Mouse (Mus musculus) layer of hippocampus, adult 18-20 months (tissue): ENCODE data around the gene Eps8. TPM values are rescaled to one million over a fixed set of nuclear protein-coding genes. Genes with fewer than 3 reads are reported as not detected.
A peak's percentile ranks its signal among the peaks of the same experiment; 100 is the strongest.

Experiments used
- DNase-seq, 2 experiments: peaks; one replicate each; pipeline ENCODE4 v3.0.0; 2022; ENCODE audit warnings: low spot score in 2 of 2
- total RNA-seq, 2 experiments: library from RNA; stranded (reverse); gene quantifications; 2 replicates each; pipeline ENCODE4 v1.2.3; 2021

Eps8 gene
- total RNA-seq, 2 experiments from 2014 or later, result 38.8 to 42.1 TPM

- no peak for DNase-seq
Measured at GRCm38 (mm10) chr6:137532758-137533157, 121.9 kb downstream of the Eps8 start.

GRCm38 (mm10) chr6:137525769-137526168 is 128.9 kb downstream of the Eps8 start:
- DNase-seq, result no peak

- DNase-seq, result no peak
Measured at GRCm38 (mm10) chr6:137520343-137520704, 134.4 kb downstream of the Eps8 start.

GRCm38 (mm10) chr6:137519529-137520342 is 134.9 kb downstream of the Eps8 start:
- DNase-seq, result peak; percentile 15 to 42

GRCm38 (mm10) chr6:137514872-137515271 is 139.8 kb downstream of the Eps8 start:
- no peak for DNase-seq

GRCm38 (mm10) chr6:137512753-137513152 is 141.9 kb downstream of the Eps8 start:
- DNase-seq, result no peak

GRCm38 (mm10) chr6:137509341-137510045 is 145.2 kb downstream of the Eps8 start:
- no peak for DNase-seq

GRCm38 (mm10) chr6:137508936-137509335 is 145.7 kb downstream of the Eps8 start:
- DNase-seq, result no peak

- DNase-seq, result no peak
Measured at GRCm38 (mm10) chr6:137506563-137506962, 148.1 kb downstream of the Eps8 start.

- DNase-seq, result no peak
Measured at GRCm38 (mm10) chr6:137505555-137506227, 149.0 kb downstream of the Eps8 start.

- DNase-seq, result no peak
Measured at GRCm38 (mm10) chr6:137504052-137504451, 150.6 kb downstream of the Eps8 start.

- no peak for DNase-seq
Measured at GRCm38 (mm10) chr6:137503462-137503861, 151.2 kb downstream of the Eps8 start.

GRCm38 (mm10) chr6:137503009-137503408 is 151.7 kb downstream of the Eps8 start:
- DNase-seq, result no peak

- no peak for DNase-seq
Measured at GRCm38 (mm10) chr6:137498781-137499180, 155.9 kb downstream of the Eps8 start.

- no peak for DNase-seq
Measured at GRCm38 (mm10) chr6:137497208-137497835, 157.4 kb downstream of the Eps8 start.

- DNase-seq, result no peak
Measured at GRCm38 (mm10) chr6:137496562-137496961, 158.1 kb downstream of the Eps8 start.

- no peak for DNase-seq
Measured at GRCm38 (mm10) chr6:137495233-137495632, 159.4 kb downstream of the Eps8 start.

GRCm38 (mm10) chr6:137494801-137495200 is 159.9 kb downstream of the Eps8 start:
- DNase-seq, result no peak

- no peak for DNase-seq
Measured at GRCm38 (mm10) chr6:137494136-137494475, 160.6 kb downstream of the Eps8 start.

GRCm38 (mm10) chr6:137493211-137494135 is 161.2 kb downstream of the Eps8 start:
- DNase-seq, result no peak

GRCm38 (mm10) chr6:137492582-137492981 is 162.1 kb downstream of the Eps8 start:
- no peak for DNase-seq
